Mouse (Mus musculus) adrenal gland, adult 8-10 months (tissue): ENCODE measurements around the gene Rpl41. TPM values are rescaled to one million over a fixed set of nuclear protein-coding genes. Genes with fewer than 3 reads are reported as not detected.
A peak's percentile ranks its signal among the peaks of the same experiment; 100 is the strongest.
"Not testable (repeated sequence)": the region's sequence is repeated elsewhere in the genome, so short reads cannot be mapped to it uniquely, and the experiment has no call there.

Experiments
- DNase-seq: peaks from one replicate; pipeline ENCODE4 v3.0.0; 2022
- total RNA-seq, 4 experiments: library from RNA; stranded (reverse); gene quantifications; 2 replicates each; pipeline ENCODE4 v1.2.4; 2022

Rpl41 gene
- total RNA-seq, 4 experiments from 2014 or later: 2,263 to 2,673 (median 2,524) TPM

GRCm38 (mm10) chr10:128524111-128524731 is 24.9 kb downstream of the Rpl41 start:
- no peak for DNase-seq

GRCm38 (mm10) chr10:128522351-128522750 is 26.8 kb downstream of the Rpl41 start:
- DNase-seq: no peak

GRCm38 (mm10) chr10:128520591-128520990 is 28.5 kb downstream of the Rpl41 start:
- no peak for DNase-seq

GRCm38 (mm10) chr10:128518833-128519232 is 30.3 kb downstream of the Rpl41 start:
- no peak for DNase-seq

GRCm38 (mm10) chr10:128516677-128517076 is 32.4 kb downstream of the Rpl41 start:
- DNase-seq: no peak

- no peak for DNase-seq
Measured at GRCm38 (mm10) chr10:128516029-128516428, 33.1 kb downstream of the Rpl41 start.

- no peak for DNase-seq
Measured at GRCm38 (mm10) chr10:128515044-128515443, 34.1 kb downstream of the Rpl41 start.

- DNase-seq: no peak
Measured at GRCm38 (mm10) chr10:128511761-128512160, 37.3 kb downstream of the Rpl41 start.

GRCm38 (mm10) chr10:128511189-128511588 is 37.9 kb downstream of the Rpl41 start:
- DNase-seq: no peak

- DNase-seq: no peak
Measured at GRCm38 (mm10) chr10:128510301-128510700, 38.8 kb downstream of the Rpl41 start.

- DNase-seq: no peak
Measured at GRCm38 (mm10) chr10:128509831-128510230, 39.3 kb downstream of the Rpl41 start.

- no peak for DNase-seq
Measured at GRCm38 (mm10) chr10:128509203-128509602, 39.9 kb downstream of the Rpl41 start.

- DNase-seq: no peak
Measured at GRCm38 (mm10) chr10:128508260-128508659, 40.8 kb downstream of the Rpl41 start.

- no peak for DNase-seq
Measured at GRCm38 (mm10) chr10:128505974-128506373, 43.1 kb downstream of the Rpl41 start.

- DNase-seq: not testable (repeated sequence)
Measured at GRCm38 (mm10) chr10:128505371-128505667, 43.8 kb downstream of the Rpl41 start.

- no peak for DNase-seq
Measured at GRCm38 (mm10) chr10:128504641-128505370, 44.3 kb downstream of the Rpl41 start.

- no peak for DNase-seq
Measured at GRCm38 (mm10) chr10:128504012-128504411, 45.1 kb downstream of the Rpl41 start.

GRCm38 (mm10) chr10:128503532-128503931 is 45.6 kb downstream of the Rpl41 start:
- DNase-seq: no peak

- DNase-seq: peak; percentile 73
Measured at GRCm38 (mm10) chr10:128502341-128502740, 46.8 kb downstream of the Rpl41 start.

- DNase-seq: peak; percentile 66
Measured at GRCm38 (mm10) chr10:128499116-128499671, 49.9 kb downstream of the Rpl41 start.

- DNase-seq: peak; percentile 98
Measured at GRCm38 (mm10) chr10:128498590-128498989, 50.5 kb downstream of the Rpl41 start, which contains the start of gene Myl6b. Myl6b (minus strand) TSS chr10:128498685.
